Mouse (Mus musculus) T-cell, adult 2 months (primary cell): Measurements from ENCODE around the gene A630001G21Rik.

ENCODE experiments used
- DNase-seq: peaks from one replicate; pipeline ENCODE4 v3.0.0; 2022; ENCODE audit warnings: low spot score

Gene A630001G21Rik

DNA sequence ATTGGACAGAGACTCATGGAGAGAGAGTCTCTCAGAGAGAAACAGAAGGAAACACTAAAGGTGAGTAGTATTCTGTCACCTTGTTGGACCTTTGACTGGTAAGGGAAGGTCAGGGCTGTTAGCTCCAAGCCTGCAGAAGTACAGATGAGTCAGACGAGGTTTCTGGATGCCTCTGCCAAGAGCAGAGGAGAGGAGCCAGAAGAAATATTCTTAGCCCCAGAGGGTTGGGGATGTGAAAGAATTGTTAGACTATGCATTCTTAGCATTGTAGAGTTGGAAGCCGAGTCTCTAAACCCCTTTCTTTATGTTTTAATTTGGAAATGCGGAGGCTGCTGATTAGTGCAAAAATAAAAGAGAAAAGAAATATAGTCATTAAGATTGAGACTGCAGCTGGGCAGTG is 6.5 kb downstream of the A630001G21Rik start:
- no peak for DNase-seq

GRCm38 (mm10) chr1:85767754-85768153 is 10.7 kb downstream of the A630001G21Rik start:
- no peak for DNase-seq

DNA sequence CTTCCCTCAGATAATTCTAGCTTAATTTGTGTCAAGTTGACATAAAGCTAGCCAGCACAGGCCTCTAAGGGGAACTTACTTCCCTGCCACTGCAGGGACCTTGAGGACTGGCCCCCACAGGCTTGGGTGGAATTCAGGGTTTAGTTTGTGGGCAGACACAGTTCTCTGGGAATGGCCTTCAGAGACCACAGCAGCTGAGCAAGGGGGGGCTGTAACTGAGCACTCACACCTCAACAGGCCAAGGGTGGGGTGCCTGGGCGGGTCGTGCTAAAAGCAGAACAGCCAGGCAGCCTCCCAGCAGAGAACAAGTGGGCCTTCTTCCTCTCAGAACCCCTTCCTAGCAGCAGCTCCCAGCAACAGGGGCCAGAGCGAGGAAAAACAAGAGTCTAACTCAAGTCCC is 12.3 kb downstream of the A630001G21Rik start:
- DNase-seq: no peak

DNA sequence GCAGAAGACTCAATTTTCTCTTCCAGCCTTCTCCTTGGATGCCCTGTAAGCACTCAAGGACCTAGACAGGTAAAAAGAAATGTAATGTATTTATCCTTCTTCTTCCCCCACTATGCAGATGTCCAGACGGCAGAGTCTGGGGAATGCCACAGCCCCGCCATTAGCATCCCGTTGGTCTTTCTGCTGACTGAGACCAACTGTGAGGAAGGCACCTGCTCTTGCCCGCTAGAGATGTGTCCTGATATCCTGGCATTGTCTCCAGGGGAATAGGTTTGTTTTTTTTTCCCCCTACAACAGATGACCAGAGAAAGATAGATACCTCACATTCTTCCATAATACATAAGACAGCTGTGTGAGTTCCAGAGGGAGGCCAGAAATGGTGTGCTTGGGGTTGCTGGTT is 14.2 kb downstream of the A630001G21Rik start:
- no peak for DNase-seq

DNA sequence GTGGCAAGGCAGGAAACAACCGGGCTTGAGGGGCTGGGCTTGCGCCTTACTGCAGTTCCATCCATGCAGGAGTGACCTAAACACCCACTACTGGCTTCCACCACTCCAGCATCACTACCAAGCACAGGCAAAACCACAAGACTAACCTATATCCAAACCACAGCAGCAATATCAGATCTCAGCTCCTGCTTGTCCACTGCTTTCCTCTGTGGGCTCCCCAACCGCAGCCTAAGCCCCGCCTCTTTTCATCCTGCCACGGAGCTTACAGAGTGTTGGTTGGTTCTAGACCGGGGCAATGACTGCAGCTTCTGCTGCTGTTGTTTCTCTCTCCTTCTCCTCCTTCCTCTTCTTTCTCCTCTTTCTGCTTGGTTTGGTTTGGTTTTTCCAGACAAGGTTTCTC is 15.1 kb downstream of the A630001G21Rik start:
- DNase-seq: peak; percentile 35

DNA sequence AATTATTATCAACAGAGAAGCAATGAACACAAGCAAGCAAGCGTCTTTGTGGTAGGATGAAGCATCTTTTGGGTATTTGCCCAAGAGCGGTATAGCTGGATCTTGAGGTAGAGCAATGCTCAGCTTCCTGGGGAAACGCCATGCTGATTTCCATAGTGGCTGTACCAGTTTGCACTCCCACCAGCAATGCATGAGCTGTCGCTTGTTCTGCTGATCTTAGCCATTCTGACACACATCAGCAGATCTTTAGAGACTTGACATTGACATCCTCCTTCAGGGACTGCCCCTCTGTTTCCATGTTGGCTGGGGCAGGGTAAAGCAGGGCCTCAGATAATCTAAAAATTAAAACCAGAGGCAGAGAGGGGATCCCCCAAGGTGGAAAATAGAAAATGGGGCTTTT is 16.8 kb downstream of the A630001G21Rik start:
- DNase-seq: no peak

- no peak for DNase-seq
These were observed 19.5 kb downstream of the A630001G21Rik start for GRCm38 (mm10) chr1:85758969-85759293.

- DNase-seq: no peak
These were observed 20.0 kb downstream of the A630001G21Rik start for GRCm38 (mm10) chr1:85758231-85758968.

DNA sequence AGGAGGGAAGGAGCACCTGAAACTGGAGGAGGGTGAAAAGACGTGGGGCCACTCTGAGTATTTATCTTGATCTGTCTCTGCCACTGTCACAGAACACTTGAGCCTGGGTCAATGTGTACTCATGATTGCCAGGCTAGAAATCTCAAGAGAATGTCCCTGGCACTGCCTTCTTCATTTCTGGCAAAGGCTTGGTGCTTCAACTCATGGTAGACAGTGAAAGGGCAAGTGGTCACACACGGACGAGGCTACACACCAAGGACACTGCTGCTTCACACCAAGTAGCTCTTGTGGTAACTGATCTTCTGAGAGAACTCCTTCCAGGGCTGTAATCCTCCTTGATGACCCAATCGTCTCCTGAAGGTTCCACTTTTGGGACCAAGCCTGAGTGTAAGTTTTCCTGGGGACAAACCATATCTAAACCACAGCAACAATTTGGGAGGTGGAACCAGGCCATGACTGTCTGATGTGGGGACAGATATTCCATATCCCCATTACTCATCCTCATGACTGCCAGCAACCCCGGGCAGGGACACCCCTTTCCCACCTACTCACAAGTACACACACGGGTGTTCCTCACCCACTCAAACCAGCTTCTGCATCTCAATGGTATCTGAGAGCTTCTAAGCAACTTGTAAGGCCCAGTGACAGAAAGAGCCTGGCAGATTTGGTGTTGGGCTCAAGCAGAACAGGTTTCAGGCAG is 20.8 kb downstream of the A630001G21Rik start:
- DNase-seq: no peak

DNA sequence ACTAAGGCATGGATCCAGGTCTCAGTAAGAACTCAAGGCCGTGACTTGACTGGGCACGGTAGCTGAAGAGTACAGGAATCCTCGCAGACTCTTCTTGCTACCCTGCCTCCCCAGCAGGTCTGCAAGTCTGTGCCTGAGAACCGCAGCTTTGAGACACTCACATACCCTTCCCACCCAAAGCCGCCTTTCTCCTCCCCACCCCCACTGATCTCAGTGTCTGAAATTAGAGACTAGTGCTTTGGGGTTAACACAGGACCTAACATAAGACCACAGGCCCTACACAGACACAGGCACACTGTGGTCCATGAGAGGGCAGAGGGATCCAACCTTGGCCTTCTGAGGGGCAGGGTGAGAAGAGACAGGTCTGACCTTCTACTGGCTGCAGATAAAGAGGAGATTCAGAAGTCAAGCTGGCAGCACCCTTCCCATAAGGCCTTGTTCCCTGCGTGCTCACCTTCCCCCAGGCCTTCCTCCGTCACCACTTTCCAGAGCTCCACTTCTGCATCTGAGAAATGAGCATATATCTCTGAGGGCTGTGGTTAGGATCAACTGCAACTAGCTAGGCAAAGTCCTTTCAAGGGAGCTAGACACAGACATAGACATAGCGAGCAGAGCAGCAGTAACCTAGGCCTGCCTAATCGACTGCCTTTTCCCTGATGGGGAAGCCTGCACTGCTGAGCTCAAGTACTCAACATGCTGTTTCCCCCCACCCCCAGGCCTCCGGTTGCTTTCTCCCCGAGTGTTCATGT is 26.3 kb downstream of the A630001G21Rik start:
- DNase-seq: peak; percentile 43

DNA sequence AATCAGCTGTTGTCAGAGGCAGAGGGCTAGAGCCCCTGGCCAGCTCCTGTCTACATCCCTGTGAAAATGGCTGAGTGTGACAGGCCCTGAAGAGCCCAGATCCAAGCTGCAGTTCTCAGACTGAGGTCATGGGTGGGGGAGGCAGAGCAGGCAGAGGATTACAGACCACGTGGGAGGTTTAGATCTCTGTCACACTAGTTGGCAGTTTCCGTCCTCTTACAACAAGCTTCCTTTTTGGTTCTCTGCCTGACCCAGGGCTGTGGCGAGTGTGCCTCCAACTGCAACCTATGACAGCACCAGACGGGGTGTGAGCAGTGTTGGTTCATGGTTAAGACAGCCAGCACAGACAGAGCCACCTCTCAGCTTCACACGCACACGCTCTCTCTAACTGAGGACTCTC is 26.9 kb downstream of the A630001G21Rik start:
- DNase-seq: peak; percentile 83

DNA sequence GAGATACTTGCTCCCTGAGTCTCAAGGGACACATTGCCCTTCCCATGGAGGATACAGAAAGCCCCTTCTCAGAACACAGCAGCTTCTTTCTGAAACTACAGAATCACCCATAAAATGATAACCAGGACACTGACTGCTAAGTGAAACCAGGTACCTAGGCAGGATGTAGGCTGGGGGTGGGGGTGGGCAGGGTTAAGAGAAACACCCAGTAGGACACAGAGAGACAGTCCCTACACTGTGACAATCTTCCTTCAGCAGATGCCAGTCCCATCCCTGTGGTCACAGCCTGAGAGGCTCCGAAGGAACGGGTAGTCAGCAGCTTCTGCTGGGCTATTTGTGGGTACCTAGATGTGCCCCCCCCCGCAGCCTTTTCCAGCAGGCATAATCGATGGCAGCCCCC is 27.8 kb downstream of the A630001G21Rik start:
- DNase-seq: no peak

DNA sequence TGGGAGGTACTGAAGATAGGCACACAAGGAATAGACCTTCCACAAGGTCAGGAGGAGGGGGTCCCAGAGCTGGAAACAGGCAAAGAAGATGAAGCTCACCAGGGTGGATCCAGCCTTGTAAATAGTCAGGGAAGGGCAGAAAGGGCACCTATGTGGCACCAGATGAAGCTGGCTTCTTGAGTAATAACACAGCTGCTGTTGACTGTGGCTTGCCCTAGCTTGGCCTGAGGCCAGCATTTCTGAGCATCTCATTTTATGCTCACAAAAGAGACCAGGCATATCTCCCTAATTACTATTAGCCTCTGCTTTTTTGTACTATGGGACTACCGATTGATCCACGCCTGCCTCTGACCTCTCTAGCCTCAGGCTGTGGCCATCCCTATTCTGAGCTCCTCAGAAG is 28.6 kb downstream of the A630001G21Rik start:
- DNase-seq: no peak

DNA sequence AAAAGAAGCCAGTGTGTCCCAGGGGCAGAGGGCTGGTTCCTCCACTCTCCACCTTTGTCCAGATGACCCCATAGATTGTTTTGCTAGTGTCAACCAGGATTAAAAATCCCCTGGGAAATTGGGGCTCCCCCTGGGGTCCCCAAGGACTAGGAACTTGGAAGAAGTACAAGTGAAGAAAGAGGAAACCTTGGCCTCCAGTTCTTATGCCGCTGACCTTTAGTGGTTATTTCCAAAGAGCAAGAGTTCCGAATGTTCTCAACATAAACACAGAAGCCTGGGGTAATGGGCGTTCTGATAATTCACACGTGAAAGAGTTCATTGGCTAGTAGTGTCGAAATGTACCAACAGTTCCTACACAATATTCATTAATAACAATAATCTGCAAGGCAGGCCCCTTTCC is 31.9 kb downstream of the A630001G21Rik start:
- no peak for DNase-seq

- no peak for DNase-seq
These were observed 33.9 kb downstream of the A630001G21Rik start for GRCm38 (mm10) chr1:85744539-85744938.

- DNase-seq: no peak
These were observed 35.4 kb downstream of the A630001G21Rik start for GRCm38 (mm10) chr1:85742916-85743505.

- no peak for DNase-seq
These were observed 36.1 kb downstream of the A630001G21Rik start for GRCm38 (mm10) chr1:85742333-85742732.

- DNase-seq: no peak
These were observed 37.5 kb downstream of the A630001G21Rik start for GRCm38 (mm10) chr1:85740923-85741322.

GRCm38 (mm10) chr1:85739819-85740218 is 38.6 kb downstream of the A630001G21Rik start:
- DNase-seq: peak; percentile 69

DNA sequence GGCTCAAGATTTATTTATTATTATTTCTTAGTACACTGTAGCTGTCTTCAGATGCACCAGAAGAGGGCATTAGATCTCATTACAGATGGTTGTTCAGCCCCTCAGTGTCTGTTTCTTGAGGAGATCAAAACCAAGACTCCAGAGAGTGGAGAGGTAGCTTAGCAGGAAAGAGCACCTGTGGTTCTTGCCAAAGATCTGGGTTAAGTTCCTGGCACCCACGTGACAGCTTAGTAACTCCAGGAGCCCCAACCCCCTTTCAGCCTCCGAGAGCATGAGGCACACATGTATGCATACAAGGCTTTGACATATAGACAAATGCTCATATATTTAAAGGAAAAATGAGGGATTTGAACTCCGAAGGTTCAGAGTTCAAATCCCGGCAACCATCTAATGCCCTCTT is 39.4 kb downstream of the A630001G21Rik start:
- peak; percentile 23 for DNase-seq

- DNase-seq: peak; percentile 83
These were observed 41.9 kb downstream of the A630001G21Rik start for GRCm38 (mm10) chr1:85736355-85737184.
